Mouse (Mus musculus) forebrain, embryonic 10.5 days (tissue): ENCODE results near the gene Sbno2. TPM values are rescaled to one million over a fixed set of nuclear protein-coding genes. Genes with fewer than 3 reads are reported as not detected.

ENCODE experiments used
- DNase-seq: peaks from one replicate; pipeline ENCODE4 v3.0.0-alpha.2; 2017; ENCODE audit warnings: low spot score; ENCODE audit errors: extremely low spot score
- H3K27ac ChIP-seq: fragments of 300-500 bp; sonication (generic); 2 replicates; pipeline ENCODE4 v1.5.1; 2016; ENCODE audit warnings: mild to moderate bottlenecking
- H3K27me3 ChIP-seq: fragments of 300-500 bp; sonication (generic); 2 replicates; pipeline ENCODE4 v1.6.1; 2016; ENCODE audit warnings: mild to moderate bottlenecking; ENCODE audit not compliant: poor library complexity, severe bottlenecking
- H3K36me3 ChIP-seq: fragments of 300-500 bp; sonication (generic); replicated peaks from 2 replicates; pipeline ENCODE4 v1.6.1; 2016; ENCODE audit warnings: mild to moderate bottlenecking, moderate library complexity
- H3K4me1 ChIP-seq: fragments of 300-500 bp; sonication (generic); 2 replicates; pipeline ENCODE4 v1.6.1; 2016
- H3K4me3 ChIP-seq: fragments of 300-500 bp; sonication (generic); 2 replicates; pipeline ENCODE4 v1.5.1; 2016; ENCODE audit warnings: mild to moderate bottlenecking, moderate library complexity
- H3K9me3 ChIP-seq: fragments of 300-500 bp; sonication (generic); 2 replicates; pipeline ENCODE4 v1.6.1; 2016; ENCODE audit warnings: mild to moderate bottlenecking, moderate library complexity
- WGBS: fragments of 180-500 bp; shearing (Covaris S2); methylation state at CpG from one replicate; pipeline ENCODE4 v1.1.7; 2016; 5-methylcytosine and 5-hydroxymethylcytosine counted together
- polyA plus RNA-seq: library from polyadenylated mRNA; unstranded; fragments of >200 nt; fragmentation: Nextera tagmentation; extraction: Ambion mirVana; gene quantifications from 2 replicates; pipeline ENCODE4 v1.2.1, GENCODE M21; 2016

Sbno2 gene
- polyA plus RNA-seq, 1 experiment from 2014 or later: 15.6 TPM

- H3K4me1 ChIP-seq: peaks cover 6% of the 10 kb centered on the region
- H3K9me3 ChIP-seq: no peaks in the 10 kb centered on the region
- no peak for DNase-seq
- peaks cover 19% of the 10 kb centered on the region; the same call in 1 of the 2 replicates for H3K36me3 ChIP-seq
- no peak overlapping the region for H3K4me3 ChIP-seq
- H3K27me3 ChIP-seq: no peaks in the 10 kb centered on the region
- WGBS: 94% methylated on average over 13 of the region's 13 CpGs
- no peak overlapping the region for H3K27ac ChIP-seq
Observed at GRCm38 (mm10) chr10:80028521-80028846, 76.9 kb downstream of the Sbno2 start.

- WGBS: 78% methylated on average over 20 of the region's 20 CpGs
- Histone ChIP-seq H3K27me3 (no peaks in the 10 kb centered on the region), H3K4me1 (peaks cover 6% of the 10 kb centered on the region), H3K27ac (no peak overlapping the region), H3K36me3 (peaks cover 21% of the 10 kb centered on the region), H3K9me3 (no peaks in the 10 kb centered on the region), H3K4me3 (no peak overlapping the region)
- DNase-seq: no peak
Observed at GRCm38 (mm10) chr10:80027681-80028520, 77.5 kb downstream of the Sbno2 start.

GRCm38 (mm10) chr10:80025889-80026288, 79.5 kb downstream of the Sbno2 start:
- Histone ChIP-seq H3K9me3 (no peaks in the 10 kb centered on the region), H3K4me1 (peaks cover 6% of the 10 kb centered on the region), H3K4me3 (no peak overlapping the region), H3K36me3 (peaks cover 31% of the 10 kb centered on the region), H3K27ac (no peak overlapping the region), H3K27me3 (no peaks in the 10 kb centered on the region)
- 61% methylated on average over 12 of the region's 12 CpGs for WGBS
- no peak for DNase-seq

GRCm38 (mm10) chr10:80025463-80025862, 79.9 kb downstream of the Sbno2 start:
- Histone ChIP-seq H3K27ac (no peak overlapping the region), H3K9me3 (no peaks in the 10 kb centered on the region), H3K36me3 (peaks cover 27% of the 10 kb centered on the region), H3K27me3 (peaks cover 3% of the 10 kb centered on the region), H3K4me3 (no peak overlapping the region), H3K4me1 (peaks cover 9% of the 10 kb centered on the region)
- no peak for DNase-seq
- WGBS: 78% methylated on average over 10 of the region's 10 CpGs

- H3K36me3 ChIP-seq: peaks cover 26% of the 10 kb centered on the region
- H3K27me3 ChIP-seq: peaks cover 7% of the 10 kb centered on the region
- DNase-seq: no peak
- no peak overlapping the region for H3K27ac ChIP-seq
- no peak overlapping the region for H3K4me3 ChIP-seq
- no peaks in the 10 kb centered on the region for H3K9me3 ChIP-seq
- 64% methylated on average over 4 of the region's 4 CpGs for WGBS
- peaks cover 14% of the 10 kb centered on the region for H3K4me1 ChIP-seq
Observed at GRCm38 (mm10) chr10:80025044-80025347, 80.4 kb downstream of the Sbno2 start.

GRCm38 (mm10) chr10:80024229-80025043, 80.9 kb downstream of the Sbno2 start:
- no peaks in the 10 kb centered on the region for H3K9me3 ChIP-seq
- no peak overlapping the region for H3K27ac ChIP-seq
- H3K36me3 ChIP-seq: peaks cover 26% of the 10 kb centered on the region
- peaks cover 19% of the 10 kb centered on the region for H3K4me1 ChIP-seq
- H3K27me3 ChIP-seq: peaks cover 13% of the 10 kb centered on the region
- WGBS: 83% methylated on average over 15 of the region's 15 CpGs
- no peak for DNase-seq
- H3K4me3 ChIP-seq: no peak overlapping the region

- H3K9me3 ChIP-seq: no peaks in the 10 kb centered on the region
- H3K4me1 ChIP-seq: peaks cover 26% of the 10 kb centered on the region
- peaks cover 20% of the 10 kb centered on the region for H3K27me3 ChIP-seq
- 91% methylated on average over 5 of the region's 5 CpGs for WGBS
- no peak overlapping the region for H3K27ac ChIP-seq
- no peak overlapping the region for H3K4me3 ChIP-seq
- DNase-seq: no peak
- peaks cover 21% of the 10 kb centered on the region for H3K36me3 ChIP-seq
Observed at GRCm38 (mm10) chr10:80023758-80024157, 81.6 kb downstream of the Sbno2 start.

- Histone ChIP-seq H3K9me3 (no peaks in the 10 kb centered on the region), H3K27ac (no peak overlapping the region), H3K27me3 (peaks cover 26% of the 10 kb centered on the region), H3K36me3 (peaks cover 17% of the 10 kb centered on the region), H3K4me1 (peaks cover 30% of the 10 kb centered on the region), H3K4me3 (no peak overlapping the region)
- 96% methylated on average over 8 of the region's 8 CpGs for WGBS
- DNase-seq: no peak
Observed at GRCm38 (mm10) chr10:80022806-80023205, 82.6 kb downstream of the Sbno2 start.

GRCm38 (mm10) chr10:80022164-80022563, 83.2 kb downstream of the Sbno2 start:
- peaks cover 33% of the 10 kb centered on the region for H3K27me3 ChIP-seq
- no peak overlapping the region for H3K27ac ChIP-seq
- H3K9me3 ChIP-seq: no peaks in the 10 kb centered on the region
- whole genome bisulfite sequencing: 93% methylated on average over 12 of the region's 12 CpGs
- DNase-seq: no peak
- 0 out of 2 replicates have a peak overlapping the region, but pooled peaks have one; percentile 2 for H3K4me3 ChIP-seq
- peaks cover 34% of the 10 kb centered on the region for H3K4me1 ChIP-seq
- H3K36me3 ChIP-seq: peaks cover 16% of the 10 kb centered on the region

GRCm38 (mm10) chr10:80021320-80021641, 84.1 kb downstream of the Sbno2 start:
- 93% methylated on average over 13 of the region's 13 CpGs for WGBS
- Histone ChIP-seq H3K9me3 (no peaks in the 10 kb centered on the region), H3K36me3 (peaks cover 15% of the 10 kb centered on the region), H3K4me1 (peaks cover 39% of the 10 kb centered on the region), H3K27ac (no peak overlapping the region), H3K27me3 (peaks cover 42% of the 10 kb centered on the region), H3K4me3 (no peak overlapping the region)
- DNase-seq: no peak

GRCm38 (mm10) chr10:80020603-80021319, 84.6 kb downstream of the Sbno2 start:
- Histone ChIP-seq H3K27ac (peak overlapping the region; percentile 88; the same call in 1 of the 2 replicates), H3K36me3 (peaks cover 15% of the 10 kb centered on the region), H3K4me1 (peaks cover 35% of the 10 kb centered on the region), H3K9me3 (no peaks in the 10 kb centered on the region), H3K4me3 (peak overlapping the region; percentile 47), H3K27me3 (peaks cover 47% of the 10 kb centered on the region)
- WGBS: 83% methylated on average over 18 of the region's 18 CpGs
- DNase-seq: no peak

- H3K27me3 ChIP-seq: peaks cover 53% of the 10 kb centered on the region
- H3K27ac ChIP-seq: peak overlapping the region; percentile 88
- H3K36me3 ChIP-seq: peaks cover 15% of the 10 kb centered on the region
- peak overlapping the region; percentile 47 for H3K4me3 ChIP-seq
- DNase-seq: no peak
- H3K9me3 ChIP-seq: no peaks in the 10 kb centered on the region
- WGBS: 16% methylated on average over 11 of the region's 11 CpGs
- H3K4me1 ChIP-seq: peaks cover 34% of the 10 kb centered on the region
Observed at GRCm38 (mm10) chr10:80020191-80020590, 85.2 kb downstream of the Sbno2 start.
